Mouse (Mus musculus): Measurements from ENCODE around the gene Whrn. TPM values are rescaled to one million over a fixed set of nuclear protein-coding genes. Genes with fewer than 3 reads are reported as not detected.

The Whrn gene
- polyA plus RNA-seq, 1 experiment from 2014 or later: 6.0 TPM

DNA sequence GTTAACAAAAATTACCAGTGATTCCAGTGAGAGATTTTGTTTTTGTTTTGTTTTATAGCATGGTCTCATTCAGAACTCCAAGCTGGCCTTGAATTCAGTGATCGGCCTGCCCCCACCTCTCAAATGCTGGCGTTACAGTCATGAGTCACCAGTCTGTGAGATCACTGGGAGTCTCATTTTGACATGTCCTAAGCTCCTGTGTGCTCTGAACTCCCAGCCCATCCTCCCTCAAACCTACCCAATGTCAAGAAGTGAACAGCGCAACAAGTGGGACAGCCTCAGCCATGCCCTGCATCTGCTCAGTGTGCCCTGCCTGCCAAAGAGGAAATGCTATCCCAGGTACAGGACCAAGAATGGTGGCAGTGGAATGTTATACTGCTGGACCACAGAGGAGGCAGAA lies 110.5 kb downstream of the Whrn start:
- H3K27ac ChIP-seq (ENCODE audit: low read length): no peak overlapping the region
- ATAC-seq (ENCODE audit: insufficient number of reproducible peaks, insufficient read depth, low FRiP score, low read depth): no peak
- peaks cover 37% of the 10 kb centered on the region for H3K36me3 ChIP-seq (ENCODE audit: control insufficient read depth, insufficient read depth, low read length)
- no peak overlapping the region for H3K9ac ChIP-seq (replicated peaks; ENCODE audit: low read depth, low read length)
- no peaks in the 10 kb centered on the region for H3K4me1 ChIP-seq (ENCODE audit: control insufficient read depth, insufficient read depth, low read length)
- H3K9me3 ChIP-seq (ENCODE audit: control insufficient read depth, low read depth, low read length): no peaks in the 10 kb centered on the region
- no peaks in the 10 kb centered on the region for H3K27me3 ChIP-seq (ENCODE audit: control insufficient read depth, insufficient read depth, low read length)
- H3K4me3 ChIP-seq (ENCODE audit: low read depth, low read length): no peak overlapping the region
- WGBS: 88% methylated on average over 3 of the region's 3 CpGs
- no peak overlapping the region for H3K4me2 ChIP-seq (replicated peaks; ENCODE audit: low read depth, low read length)

DNA sequence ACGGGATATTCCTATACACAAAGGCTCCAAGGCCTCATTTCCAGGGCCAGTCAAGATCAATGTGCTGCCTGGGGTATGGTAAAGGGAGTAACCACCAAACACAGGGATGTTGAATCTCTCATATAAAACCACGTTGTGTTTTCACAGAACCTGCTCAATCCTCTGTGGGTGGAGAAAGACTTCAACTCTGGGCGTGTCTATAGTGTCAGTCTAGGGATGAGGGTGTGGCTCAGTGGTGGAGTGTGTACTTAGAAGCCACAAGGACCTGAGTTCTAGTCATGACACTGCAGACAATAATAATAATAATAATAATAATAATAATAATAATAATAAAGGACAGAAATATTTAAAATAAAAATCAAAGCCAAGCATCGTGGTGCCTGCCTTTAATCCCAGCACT lies 111.5 kb downstream of the Whrn start:
- H3K27me3 ChIP-seq (ENCODE audit: control insufficient read depth, insufficient read depth, low read length): no peaks in the 10 kb centered on the region
- H3K4me3 ChIP-seq (ENCODE audit: low read depth, low read length): no peak overlapping the region
- peaks cover 45% of the 10 kb centered on the region for H3K36me3 ChIP-seq (ENCODE audit: control insufficient read depth, insufficient read depth, low read length)
- no peak overlapping the region for H3K27ac ChIP-seq (ENCODE audit: low read length)
- WGBS: 90% methylated on average over 4 of the region's 4 CpGs
- no peak overlapping the region for H3K4me2 ChIP-seq (replicated peaks; ENCODE audit: low read depth, low read length)
- H3K9me3 ChIP-seq (ENCODE audit: control insufficient read depth, low read depth, low read length): no peaks in the 10 kb centered on the region
- no peak for ATAC-seq (ENCODE audit: insufficient number of reproducible peaks, insufficient read depth, low FRiP score, low read depth)
- no peaks in the 10 kb centered on the region for H3K4me1 ChIP-seq (ENCODE audit: control insufficient read depth, insufficient read depth, low read length)
- H3K9ac ChIP-seq (replicated peaks; ENCODE audit: low read depth, low read length): no peak overlapping the region

DNA sequence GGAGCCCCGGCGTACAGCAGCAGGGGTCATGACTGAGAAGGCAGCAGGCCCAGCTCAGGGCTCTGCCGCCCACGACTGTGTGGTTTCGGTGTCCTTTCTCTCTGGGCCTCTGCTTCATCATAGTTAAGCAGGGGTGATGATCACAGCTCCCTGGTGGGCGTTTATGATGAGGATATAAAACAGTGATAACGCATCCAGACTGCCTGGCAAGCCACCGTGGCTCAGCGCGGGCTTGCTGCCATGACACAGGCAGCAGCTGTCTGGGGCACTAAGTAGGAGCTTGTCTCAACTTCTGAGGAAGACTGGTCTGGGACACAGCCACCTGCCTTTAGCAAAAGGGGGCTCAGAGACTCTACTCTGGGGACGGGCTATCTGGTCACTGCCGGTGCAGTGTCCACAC lies 112.3 kb downstream of the Whrn start:
- Histone ChIP-seq H3K4me3 (ENCODE audit: low read depth, low read length) (no peak overlapping the region), H3K9me3 (ENCODE audit: control insufficient read depth, low read depth, low read length) (no peaks in the 10 kb centered on the region), H3K27me3 (ENCODE audit: control insufficient read depth, insufficient read depth, low read length) (no peaks in the 10 kb centered on the region), H3K27ac (ENCODE audit: low read length) (no peak overlapping the region), H3K36me3 (ENCODE audit: control insufficient read depth, insufficient read depth, low read length) (peaks cover 52% of the 10 kb centered on the region), H3K9ac (replicated peaks; ENCODE audit: low read depth, low read length) (no peak overlapping the region), H3K4me1 (ENCODE audit: control insufficient read depth, insufficient read depth, low read length) (no peaks in the 10 kb centered on the region), H3K4me2 (replicated peaks; ENCODE audit: low read depth, low read length) (no peak overlapping the region)
- ATAC-seq (ENCODE audit: insufficient number of reproducible peaks, insufficient read depth, low FRiP score, low read depth): no peak
- 88% methylated on average over 12 of the region's 12 CpGs for WGBS

DNA sequence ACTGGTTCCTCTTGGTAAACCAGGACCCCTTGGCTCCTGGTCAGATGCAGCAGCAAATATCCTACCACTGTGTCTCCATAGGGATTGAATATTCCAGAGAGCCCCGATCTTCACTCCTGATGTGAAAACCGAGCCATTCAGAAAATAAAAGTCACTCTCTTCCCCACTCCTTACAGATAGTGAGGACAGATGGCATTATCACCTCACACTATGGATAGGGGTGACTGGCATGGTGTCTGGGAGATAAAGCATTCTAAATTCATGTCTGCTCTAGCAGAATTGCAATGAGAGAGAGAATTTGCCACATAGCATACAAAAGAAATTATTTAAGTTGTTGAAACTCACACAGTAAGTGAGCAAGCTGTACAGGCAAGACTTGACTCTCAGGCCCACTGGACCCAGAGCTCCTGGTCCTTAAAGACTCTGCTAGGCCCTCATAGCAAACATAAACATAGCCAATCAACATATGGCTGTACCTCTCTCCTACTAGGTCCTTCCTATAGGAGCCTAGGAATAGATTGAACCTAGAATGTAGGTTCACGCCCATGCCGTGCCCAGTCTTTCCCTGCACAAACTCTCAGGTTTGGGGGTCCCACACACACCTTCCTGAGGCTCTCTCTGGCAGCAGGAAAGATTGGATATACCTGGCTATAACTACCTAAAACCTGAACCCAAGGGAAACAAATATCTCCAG lies 113.0 kb downstream of the Whrn start:
- Histone ChIP-seq H3K4me2 (replicated peaks; ENCODE audit: low read depth, low read length) (no peak overlapping the region), H3K4me3 (ENCODE audit: low read depth, low read length) (no peak overlapping the region), H3K27ac (ENCODE audit: low read length) (no peak overlapping the region), H3K9ac (replicated peaks; ENCODE audit: low read depth, low read length) (no peak overlapping the region), H3K4me1 (ENCODE audit: control insufficient read depth, insufficient read depth, low read length) (no peaks in the 10 kb centered on the region), H3K27me3 (ENCODE audit: control insufficient read depth, insufficient read depth, low read length) (no peaks in the 10 kb centered on the region), H3K36me3 (ENCODE audit: control insufficient read depth, insufficient read depth, low read length) (peaks cover 55% of the 10 kb centered on the region), H3K9me3 (ENCODE audit: control insufficient read depth, low read depth, low read length) (no peaks in the 10 kb centered on the region)
- WGBS: 91% methylated on average over 4 of the region's 4 CpGs
- ATAC-seq (ENCODE audit: insufficient number of reproducible peaks, insufficient read depth, low FRiP score, low read depth): no peak

DNA sequence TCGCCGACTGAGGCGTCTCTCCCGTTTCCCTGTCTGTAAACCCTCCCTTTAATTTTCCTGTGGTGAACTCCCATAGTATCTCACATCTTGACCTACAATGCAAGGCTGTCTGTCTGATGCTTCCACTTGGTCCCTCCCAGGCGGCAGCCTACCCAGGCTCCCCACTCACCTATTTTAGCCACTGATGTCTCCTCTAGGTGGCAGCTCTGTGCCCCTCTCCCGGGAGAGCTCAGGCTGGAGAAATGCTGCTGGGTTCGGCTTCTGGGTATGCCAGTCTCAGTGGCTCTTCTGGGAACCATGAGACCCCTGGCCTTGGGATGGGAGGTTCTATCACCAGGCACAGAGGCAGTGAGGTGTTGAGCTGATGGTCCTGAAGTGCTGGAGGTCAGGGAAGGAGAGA lies 118.3 kb downstream of the Whrn start:
- no peak overlapping the region for H3K9ac ChIP-seq (replicated peaks; ENCODE audit: low read depth, low read length)
- H3K36me3 ChIP-seq (ENCODE audit: control insufficient read depth, insufficient read depth, low read length): peaks cover 56% of the 10 kb centered on the region
- H3K4me3 ChIP-seq (ENCODE audit: low read depth, low read length): no peak overlapping the region
- H3K4me2 ChIP-seq (replicated peaks; ENCODE audit: low read depth, low read length): no peak overlapping the region
- no peaks in the 10 kb centered on the region for H3K9me3 ChIP-seq (ENCODE audit: control insufficient read depth, low read depth, low read length)
- 74% methylated on average over 7 of the region's 7 CpGs for WGBS
- H3K27ac ChIP-seq (ENCODE audit: low read length): no peak overlapping the region
- ATAC-seq (ENCODE audit: insufficient number of reproducible peaks, insufficient read depth, low FRiP score, low read depth): no peak
- no peaks in the 10 kb centered on the region for H3K4me1 ChIP-seq (ENCODE audit: control insufficient read depth, insufficient read depth, low read length)
- H3K27me3 ChIP-seq (ENCODE audit: control insufficient read depth, insufficient read depth, low read length): no peaks in the 10 kb centered on the region

DNA sequence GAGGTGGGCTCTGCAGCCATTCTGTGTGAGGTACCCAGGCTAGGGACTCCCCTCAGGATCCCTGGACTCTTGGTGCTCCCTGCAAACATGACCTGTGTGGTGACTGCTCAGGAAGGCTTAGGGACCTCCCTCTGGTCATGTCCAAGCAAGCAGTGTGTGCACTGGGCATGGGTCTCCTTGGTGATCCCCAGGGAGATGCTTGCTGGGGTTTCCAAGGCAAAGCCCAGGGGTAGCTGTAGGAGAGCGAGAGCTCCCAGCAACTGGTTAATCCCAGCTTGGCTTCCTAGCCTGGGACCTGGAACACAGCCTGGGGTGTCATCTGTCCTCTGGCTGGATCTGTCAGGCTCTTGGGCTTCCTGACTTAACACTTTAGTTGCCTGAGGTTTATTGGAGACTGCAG lies 120.4 kb downstream of the Whrn start:
- H3K9me3 ChIP-seq (ENCODE audit: control insufficient read depth, low read depth, low read length): no peaks in the 10 kb centered on the region
- H3K4me3 ChIP-seq (ENCODE audit: low read depth, low read length): no peak overlapping the region
- no peak overlapping the region for H3K27ac ChIP-seq (ENCODE audit: low read length)
- no peaks in the 10 kb centered on the region for H3K27me3 ChIP-seq (ENCODE audit: control insufficient read depth, insufficient read depth, low read length)
- whole genome bisulfite sequencing: 48% methylated on average over 1 of the region's 1 CpGs
- no peak for ATAC-seq (ENCODE audit: insufficient number of reproducible peaks, insufficient read depth, low FRiP score, low read depth)
- H3K4me2 ChIP-seq (replicated peaks; ENCODE audit: low read depth, low read length): no peak overlapping the region
- H3K9ac ChIP-seq (replicated peaks; ENCODE audit: low read depth, low read length): no peak overlapping the region
- peaks cover 46% of the 10 kb centered on the region for H3K36me3 ChIP-seq (ENCODE audit: control insufficient read depth, insufficient read depth, low read length)
- no peaks in the 10 kb centered on the region for H3K4me1 ChIP-seq (ENCODE audit: control insufficient read depth, insufficient read depth, low read length)

DNA sequence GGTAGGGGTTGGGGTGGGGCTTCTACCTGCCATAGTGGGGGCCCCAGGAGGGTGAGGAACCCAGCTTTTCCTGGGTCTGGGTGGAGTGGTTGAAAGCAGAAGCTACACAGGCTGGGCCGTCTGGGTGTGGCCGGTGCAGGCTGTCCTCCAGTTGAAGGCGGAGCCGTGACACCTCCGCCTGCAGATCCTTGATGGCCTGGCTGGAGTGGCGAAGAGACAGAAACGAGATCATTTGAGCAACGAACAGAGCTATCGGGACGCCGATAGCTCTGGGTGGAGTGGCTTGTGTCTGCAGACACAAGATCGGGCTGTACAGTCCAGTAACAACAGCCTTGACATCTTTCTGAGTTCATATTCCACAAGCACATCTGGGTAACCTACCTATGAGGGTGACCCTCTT lies 121.5 kb downstream of the Whrn start:
- 77% methylated on average over 12 of the region's 12 CpGs for WGBS
- Histone ChIP-seq H3K4me2 (replicated peaks; ENCODE audit: low read depth, low read length) (no peak overlapping the region), H3K9me3 (ENCODE audit: control insufficient read depth, low read depth, low read length) (no peaks in the 10 kb centered on the region), H3K27me3 (ENCODE audit: control insufficient read depth, insufficient read depth, low read length) (no peaks in the 10 kb centered on the region), H3K36me3 (ENCODE audit: control insufficient read depth, insufficient read depth, low read length) (peaks cover 46% of the 10 kb centered on the region; the same call in 1 of the 2 replicates), H3K4me3 (ENCODE audit: low read depth, low read length) (no peak overlapping the region), H3K9ac (replicated peaks; ENCODE audit: low read depth, low read length) (no peak overlapping the region), H3K4me1 (ENCODE audit: control insufficient read depth, insufficient read depth, low read length) (no peaks in the 10 kb centered on the region), H3K27ac (ENCODE audit: low read length) (no peak overlapping the region)
- peak; percentile 36; the same call in 1 of the 2 replicates for ATAC-seq (ENCODE audit: insufficient number of reproducible peaks, insufficient read depth, low FRiP score, low read depth)

DNA sequence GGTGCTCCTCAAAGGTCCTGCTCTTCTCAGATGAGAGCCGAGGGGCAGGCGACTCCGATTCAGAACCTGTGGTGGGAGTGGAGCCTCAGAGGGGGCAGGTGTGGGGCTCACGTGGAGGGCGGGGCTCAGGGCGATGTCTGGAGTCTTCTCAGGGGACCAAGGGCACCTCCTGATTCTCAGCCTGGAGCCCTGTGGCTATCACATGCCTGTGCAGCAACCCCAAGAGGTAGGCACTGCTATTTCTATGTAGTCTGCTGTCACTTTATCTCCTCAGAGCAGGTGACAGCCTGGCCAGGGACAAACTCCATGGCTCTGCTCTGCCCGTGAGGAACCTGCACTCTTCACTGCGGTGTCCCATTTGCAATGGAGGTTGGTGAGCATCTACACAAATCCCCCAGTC lies 122.4 kb downstream of the Whrn start:
- Histone ChIP-seq H3K9ac (replicated peaks; ENCODE audit: low read depth, low read length) (no peak overlapping the region), H3K27me3 (ENCODE audit: control insufficient read depth, insufficient read depth, low read length) (no peaks in the 10 kb centered on the region), H3K4me3 (ENCODE audit: low read depth, low read length) (no peak overlapping the region), H3K36me3 (ENCODE audit: control insufficient read depth, insufficient read depth, low read length) (peaks cover 38% of the 10 kb centered on the region; the same call in 1 of the 2 replicates), H3K9me3 (ENCODE audit: control insufficient read depth, low read depth, low read length) (no peaks in the 10 kb centered on the region), H3K4me2 (replicated peaks; ENCODE audit: low read depth, low read length) (no peak overlapping the region), H3K4me1 (ENCODE audit: control insufficient read depth, insufficient read depth, low read length) (no peaks in the 10 kb centered on the region), H3K27ac (ENCODE audit: low read length) (no peak overlapping the region)
- ATAC-seq (ENCODE audit: insufficient number of reproducible peaks, insufficient read depth, low FRiP score, low read depth): no peak
- 88% methylated on average over 8 of the region's 8 CpGs for WGBS

DNA sequence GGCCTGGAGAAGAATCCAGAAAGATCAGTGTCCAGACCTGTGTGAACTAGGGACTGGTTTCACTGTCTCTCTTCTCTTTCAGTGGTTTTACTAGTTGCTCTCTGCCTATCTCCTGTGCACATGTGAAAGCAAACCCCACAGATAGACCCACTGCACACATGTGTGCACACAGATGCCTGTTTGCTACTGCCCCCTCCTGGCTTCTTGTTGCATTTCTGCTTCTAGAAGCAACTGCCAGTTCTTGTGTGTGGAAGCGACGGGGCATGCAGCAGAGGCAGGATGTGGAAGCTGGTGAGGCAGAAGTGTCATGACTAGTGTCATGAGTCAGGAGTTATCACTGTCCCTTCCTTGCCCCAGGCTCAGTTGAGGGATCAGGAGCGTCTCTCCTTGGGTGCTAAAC lies 123.9 kb downstream of the Whrn start:
- Histone ChIP-seq H3K36me3 (ENCODE audit: control insufficient read depth, insufficient read depth, low read length) (peaks cover 42% of the 10 kb centered on the region; the same call in 1 of the 2 replicates), H3K27me3 (ENCODE audit: control insufficient read depth, insufficient read depth, low read length) (no peaks in the 10 kb centered on the region), H3K4me3 (ENCODE audit: low read depth, low read length) (no peak overlapping the region), H3K9me3 (ENCODE audit: control insufficient read depth, low read depth, low read length) (no peaks in the 10 kb centered on the region), H3K9ac (replicated peaks; ENCODE audit: low read depth, low read length) (no peak overlapping the region), H3K27ac (ENCODE audit: low read length) (no peak overlapping the region), H3K4me2 (replicated peaks; ENCODE audit: low read depth, low read length) (no peak overlapping the region), H3K4me1 (ENCODE audit: control insufficient read depth, insufficient read depth, low read length) (no peaks in the 10 kb centered on the region)
- 57% methylated on average over 3 of the region's 3 CpGs for WGBS
- no peak for ATAC-seq (ENCODE audit: insufficient number of reproducible peaks, insufficient read depth, low FRiP score, low read depth)
